Mouse (Mus musculus) mouse trophoblast stem cell (cell line): ENCODE measurements around the gene Mpg.
"Not testable (repeated sequence)": the region's sequence is repeated elsewhere in the genome, so short reads cannot be mapped to it uniquely, and the experiment has no call there.

ENCODE experiments used
- in situ Hi-C, 2 experiments: fragments of 300-500 bp; cut with MseI, MboI; formaldehyde crosslinking; loops; 2 replicates in 1 of 2; 3 replicates in 1 of 2; pipeline ENCODE4 v1.15.1; 2025

Mpg gene

DNA sequence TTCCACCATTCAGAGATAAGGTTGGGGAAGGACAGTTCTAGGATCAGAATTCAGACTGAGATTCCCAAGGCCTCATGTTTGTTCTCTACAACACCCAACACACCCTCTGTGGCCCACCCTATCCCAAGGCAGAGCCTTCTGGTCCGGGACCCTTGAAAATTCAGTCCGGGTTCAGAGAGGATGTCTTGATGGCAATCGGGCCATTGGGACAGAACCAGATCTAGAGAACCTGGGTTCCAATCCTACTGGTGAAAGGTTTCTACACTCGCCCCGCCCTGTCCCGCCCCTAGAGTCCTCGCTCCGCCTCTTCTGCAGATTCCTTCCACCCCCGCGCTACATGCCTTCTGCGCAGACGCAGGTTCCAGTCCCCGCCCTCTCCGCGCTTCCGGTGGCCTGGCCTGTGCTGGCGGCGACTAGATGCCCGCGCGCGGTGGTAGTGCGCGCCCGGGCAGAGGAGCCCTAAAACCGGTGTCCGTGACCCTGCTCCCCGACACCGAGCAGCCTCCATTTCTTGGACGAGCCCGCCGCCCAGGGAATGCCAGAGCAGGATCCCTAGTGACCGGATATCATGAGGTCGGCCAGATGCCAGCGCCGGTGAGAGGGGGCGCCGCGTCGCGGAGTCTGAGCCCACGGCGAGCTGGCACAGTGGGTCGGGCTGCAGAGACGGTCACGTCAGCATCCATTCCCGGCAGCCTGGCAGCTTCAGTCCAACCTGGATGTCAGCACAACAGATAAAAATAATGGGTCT is at the start of gene Mpg:
Gene Mpg (plus strand): TSS at position 382 of the 748 bp plus-strand sequence.
- in situ Hi-C loops = no loop called here

DNA sequence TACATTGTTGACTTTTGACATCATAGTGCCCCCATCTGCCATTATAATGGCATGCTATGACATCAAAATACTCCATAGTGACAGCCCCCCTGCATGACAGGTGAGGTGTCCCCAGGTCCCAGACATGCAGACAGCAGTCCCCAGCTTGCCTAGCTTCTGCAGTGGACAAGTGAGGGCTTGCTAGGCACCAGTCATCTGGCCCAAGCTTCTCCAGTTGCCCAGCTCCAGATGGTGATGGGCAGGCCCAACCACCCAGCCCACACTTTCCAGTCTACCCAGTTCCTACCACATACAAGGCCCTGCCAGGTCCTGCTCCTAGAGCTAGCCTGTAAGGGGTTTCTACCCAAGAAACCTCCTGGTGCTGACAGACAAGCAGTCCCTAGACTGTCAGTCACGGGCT is 47.8 kb upstream of the Mpg start:
- in situ Hi-C loops = no loop called here

DNA sequence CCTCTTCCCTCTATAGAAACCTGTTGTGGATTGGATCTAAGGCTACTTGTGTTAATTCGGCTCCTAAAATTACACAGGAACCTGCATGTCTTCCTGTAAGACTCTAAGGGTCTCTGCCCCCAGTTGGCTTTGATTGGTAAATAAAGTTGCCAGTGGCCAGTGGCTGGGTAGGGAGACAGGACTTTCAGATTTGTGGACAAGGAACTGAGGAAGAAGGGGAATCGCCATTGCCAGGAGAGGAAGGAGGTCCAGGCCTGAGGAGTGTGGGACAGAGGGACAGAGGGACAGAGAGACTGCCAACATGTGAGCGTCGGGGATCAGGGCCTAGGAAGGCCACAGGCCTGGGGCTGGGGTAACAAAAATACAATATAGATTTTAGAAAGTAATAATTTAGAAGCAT is 45.1 kb upstream of the Mpg start:
- in situ Hi-C loops = loop anchor here in 1 of 2 experiments (10.0 kb wide), 1 partner anchor 144 kb away; no protein-coding TSS in a partner anchor

DNA sequence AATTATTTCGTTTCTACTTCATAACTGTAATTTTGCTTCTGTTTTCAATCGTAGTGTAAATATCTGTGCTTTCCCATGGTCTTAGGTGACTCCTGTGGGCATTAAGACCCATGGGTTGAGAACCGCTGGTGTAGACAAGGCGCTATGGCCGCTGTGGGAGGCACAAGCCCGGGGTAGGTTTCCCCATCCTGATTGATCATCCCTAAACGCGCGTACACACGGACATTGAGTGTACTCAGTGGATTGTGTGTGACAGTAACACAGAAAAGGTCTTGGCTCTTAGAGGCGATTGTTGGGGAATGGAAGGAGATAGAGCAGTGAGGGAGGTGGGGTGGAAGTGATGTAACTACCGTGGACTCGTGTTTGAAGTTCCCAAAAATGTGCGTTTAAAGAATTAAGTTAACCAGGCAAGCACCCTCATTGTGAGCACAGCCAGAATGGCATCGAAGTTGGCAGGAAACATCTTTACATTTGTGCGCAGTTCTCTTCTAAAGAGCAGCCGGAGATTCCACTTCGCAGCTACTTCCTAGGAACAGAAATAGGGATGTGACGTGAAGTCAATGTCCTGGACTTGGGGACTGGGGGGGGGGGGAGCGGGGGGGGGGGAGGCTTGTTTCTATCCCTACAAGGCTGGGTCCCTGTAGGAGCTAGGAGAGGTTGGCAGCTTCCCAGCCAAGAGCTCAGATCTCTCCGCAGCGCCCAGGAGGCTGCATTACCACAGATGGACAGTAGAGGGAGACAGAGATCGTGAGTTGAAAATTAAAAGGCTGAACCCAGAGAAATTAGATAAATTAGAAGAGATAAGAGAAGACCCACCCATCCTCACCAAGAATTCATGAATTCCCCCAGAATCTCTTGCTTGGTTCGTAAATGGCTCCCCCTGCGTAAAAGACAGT is 44.1 kb upstream of the Mpg start:
- in situ Hi-C loops = loop anchor here in 1 of 2 experiments (10.0 kb wide), 1 partner anchor 143 kb away; no protein-coding TSS in a partner anchor

DNA sequence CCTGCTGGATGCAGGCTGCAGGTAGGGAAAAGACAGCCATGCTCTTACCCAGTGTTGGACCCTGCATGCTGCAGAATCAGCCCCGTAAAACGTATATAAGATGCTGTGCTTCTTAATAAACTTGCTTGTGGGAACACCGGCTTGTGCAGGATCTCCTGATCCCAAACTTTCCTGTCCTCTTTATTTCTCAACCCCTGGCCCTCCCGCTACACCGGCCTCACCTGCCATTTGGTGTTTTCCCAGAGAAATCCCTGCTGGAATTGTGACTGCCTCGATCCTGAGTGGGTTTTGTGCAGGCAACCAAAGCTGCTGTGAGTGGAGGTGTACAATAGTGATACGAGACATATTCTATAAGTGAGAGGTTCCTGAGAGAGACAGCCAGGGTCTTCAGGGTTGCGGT is 41.8 kb upstream of the Mpg start:
- in situ Hi-C loops = loop anchor here in 1 of 2 experiments (10.0 kb wide), 1 partner anchor 140 kb away; no protein-coding TSS in a partner anchor

DNA sequence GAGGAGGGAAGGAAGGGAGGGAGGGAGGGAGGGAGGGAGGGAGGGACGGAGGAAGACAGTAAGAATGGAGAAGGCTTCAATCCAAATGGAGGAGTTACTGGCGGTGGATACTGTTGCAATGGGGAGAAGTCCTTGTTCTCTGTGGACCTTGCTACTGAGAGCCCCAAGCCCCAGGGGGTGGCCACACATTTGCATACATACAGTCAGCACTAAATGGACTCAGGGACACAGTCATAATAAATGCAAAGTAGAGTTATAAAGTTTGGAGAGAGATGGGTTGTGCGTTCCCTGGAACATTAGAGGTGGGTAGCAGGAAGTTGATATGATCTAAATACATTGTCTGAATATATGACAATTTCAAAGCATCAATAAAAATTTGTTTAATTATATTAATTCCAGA is 40.3 kb upstream of the Mpg start:
- in situ Hi-C loops = loop anchor here in 1 of 2 experiments (10.0 kb wide), 1 partner anchor 139 kb away; no protein-coding TSS in a partner anchor

DNA sequence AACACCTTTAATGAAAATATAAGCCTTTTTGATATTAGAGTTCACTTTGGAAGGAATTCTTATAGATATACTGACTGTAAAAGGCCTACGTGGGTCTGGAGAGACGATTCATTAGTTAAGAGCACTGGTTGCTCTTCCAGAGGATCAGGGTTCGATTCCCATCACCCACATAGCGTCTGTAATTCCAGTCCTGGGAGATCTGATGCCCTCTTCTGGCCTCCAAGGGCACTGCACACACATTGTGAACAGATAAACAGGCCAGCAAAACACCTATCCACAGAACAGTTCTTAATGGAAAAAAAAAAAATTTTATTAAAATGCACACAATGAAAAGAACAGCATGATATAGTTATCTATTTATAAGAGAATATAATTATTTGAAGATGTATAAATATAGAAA is 39.0 kb upstream of the Mpg start:
- in situ Hi-C loops = loop anchor here in 1 of 2 experiments (10.0 kb wide), 1 partner anchor 138 kb away; no protein-coding TSS in a partner anchor

DNA sequence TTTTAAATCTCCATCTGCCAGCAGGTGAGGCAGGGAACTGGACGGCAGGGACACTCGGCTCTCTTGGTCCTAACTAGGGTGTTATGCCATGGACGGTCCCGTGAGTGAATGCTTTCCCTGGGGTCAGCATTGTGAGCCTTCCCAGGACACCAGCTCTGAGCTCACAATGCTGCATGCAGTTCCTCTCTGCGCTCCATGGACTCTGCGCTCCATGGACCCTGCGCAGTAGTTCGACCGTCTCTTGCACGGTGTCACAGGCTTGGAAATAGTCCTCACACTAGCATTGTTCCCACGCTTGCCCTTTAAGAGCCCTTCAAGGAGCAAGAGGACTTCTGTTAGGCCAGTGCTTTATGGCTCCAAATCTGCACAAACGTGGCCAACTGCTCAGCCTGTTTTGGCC is 37.4 kb upstream of the Mpg start:
- in situ Hi-C loops = loop anchor here in 1 of 2 experiments (10.0 kb wide), 1 partner anchor 136 kb away; no protein-coding TSS in a partner anchor

DNA sequence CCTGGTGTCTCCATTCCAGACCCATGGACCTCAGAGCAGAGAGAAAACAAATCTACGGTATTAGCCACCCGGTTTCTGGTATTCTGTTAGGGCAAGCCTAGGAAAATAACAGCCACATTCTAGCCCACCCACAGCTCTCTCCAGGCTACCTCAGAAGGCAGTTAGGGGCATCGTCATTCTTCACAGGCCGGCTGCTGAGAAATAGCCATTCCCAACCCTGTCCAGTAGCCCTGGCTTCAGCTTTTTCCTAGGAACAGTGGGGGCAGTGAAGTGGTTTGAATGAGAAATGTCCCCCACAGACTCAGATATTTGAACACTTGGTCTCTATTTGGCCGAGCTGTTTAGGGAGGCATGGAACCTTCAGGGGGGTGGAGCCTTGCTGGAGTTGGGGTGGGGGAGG is 36.9 kb upstream of the Mpg start:
- in situ Hi-C loops = loop anchor here in 1 of 2 experiments (10.0 kb wide), 1 partner anchor 135 kb away; no protein-coding TSS in a partner anchor

DNA sequence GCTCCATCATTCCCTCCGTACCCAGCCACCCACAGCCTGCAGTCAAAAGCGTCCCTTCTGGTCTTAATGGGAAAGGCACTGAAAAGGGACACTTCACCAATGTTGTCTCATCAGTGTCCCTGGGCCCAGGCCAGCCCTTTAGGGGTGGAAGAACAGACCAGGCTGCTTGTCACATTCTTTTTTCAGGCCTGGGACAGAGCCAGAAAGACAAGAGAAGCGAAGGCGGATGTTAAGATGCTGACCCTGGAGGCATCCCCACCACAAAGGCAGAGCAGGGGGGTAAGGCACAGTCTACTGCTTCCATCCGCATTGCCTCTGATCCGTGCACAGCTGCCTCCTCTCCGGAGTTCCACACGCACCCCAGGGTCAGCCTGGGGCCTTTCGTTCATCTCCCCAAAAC is 36.2 kb upstream of the Mpg start:
- in situ Hi-C loops = no loop called here

DNA sequence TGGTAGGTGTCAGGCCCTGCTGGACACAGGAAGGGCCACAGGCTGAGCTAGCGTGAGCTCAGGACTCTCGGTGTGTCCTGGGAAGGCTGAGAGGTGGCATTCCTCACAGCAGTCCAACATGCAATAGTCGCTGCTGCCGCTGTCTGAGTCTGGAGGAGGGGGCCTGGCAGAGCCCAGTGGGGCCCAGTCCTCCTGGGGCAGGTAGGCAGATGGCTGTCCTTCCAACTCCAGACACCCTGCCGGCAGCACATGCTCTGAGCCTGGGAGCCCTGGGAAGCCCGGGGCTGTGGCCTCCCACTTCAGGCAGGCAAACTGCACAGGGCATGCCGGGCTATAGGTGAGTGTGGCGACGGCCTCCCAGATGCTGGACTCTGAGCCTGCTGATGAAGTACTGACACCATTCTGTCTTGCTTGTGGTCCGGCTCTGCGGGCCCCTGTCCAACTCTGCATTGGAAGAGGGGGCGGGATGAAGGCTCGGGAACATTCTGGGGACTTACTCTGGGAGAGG is 35.6 kb upstream of the Mpg start:
- in situ Hi-C loops = no loop called here

DNA sequence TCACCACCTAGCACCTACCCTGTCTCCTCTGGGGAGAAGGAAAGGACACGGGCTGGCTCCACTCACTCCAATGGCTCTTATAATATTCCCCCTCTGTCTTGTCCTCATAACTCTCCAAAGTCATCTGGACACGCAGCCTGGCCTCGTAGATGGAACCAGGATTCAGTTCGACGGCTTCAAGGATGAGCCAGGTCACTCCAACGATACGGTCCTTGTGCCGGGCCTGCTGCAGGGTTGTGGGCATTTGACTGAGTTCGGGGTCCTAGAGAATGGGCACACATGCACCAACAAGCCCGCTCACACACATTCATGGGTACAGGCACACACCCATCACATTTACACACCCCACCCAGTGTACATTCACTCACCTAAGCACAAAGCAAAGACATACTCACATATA is 33.1 kb upstream of the Mpg start:
- in situ Hi-C loops = no loop called here

DNA sequence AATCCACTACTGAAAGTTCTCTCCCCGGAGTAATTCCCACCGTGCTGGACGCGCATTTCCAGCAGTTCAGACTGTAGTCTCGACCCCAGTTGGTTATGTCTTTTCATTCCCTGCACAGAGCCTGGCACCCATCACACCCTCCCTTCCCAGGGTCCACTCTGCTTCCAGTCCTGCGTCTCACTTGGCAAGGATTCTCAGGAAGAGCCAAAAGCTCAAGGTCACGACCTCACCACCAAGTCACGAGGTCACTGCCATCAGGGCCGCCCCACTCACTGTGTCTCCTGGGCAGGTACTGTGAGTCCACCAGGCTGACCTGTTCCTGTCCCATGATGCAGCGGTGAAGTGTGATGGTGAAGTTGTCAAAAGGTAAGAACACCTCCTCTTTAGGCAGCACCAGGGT is 32.2 kb upstream of the Mpg start:
- in situ Hi-C loops = no loop called here

DNA sequence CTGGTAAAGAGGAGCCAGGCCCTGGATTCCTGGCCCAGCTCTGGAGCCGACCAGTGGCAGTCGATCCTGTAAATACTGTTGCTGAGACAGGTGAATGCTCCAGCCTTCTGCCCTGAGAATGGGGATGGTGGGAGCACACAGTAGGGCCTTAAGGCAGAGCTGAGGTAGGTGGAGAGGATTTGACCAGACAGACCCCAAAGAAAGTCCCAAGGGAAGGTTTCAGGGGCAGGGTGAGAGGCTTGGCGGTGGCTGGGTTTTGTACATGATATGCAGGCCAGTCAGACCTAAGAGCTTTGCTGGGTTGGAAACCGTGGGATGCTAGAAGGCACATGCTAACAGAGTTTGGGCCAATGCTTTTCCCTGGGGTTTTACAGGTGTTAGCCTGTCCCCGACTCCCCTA is 31.7 kb upstream of the Mpg start:
- in situ Hi-C loops = no loop called here

DNA sequence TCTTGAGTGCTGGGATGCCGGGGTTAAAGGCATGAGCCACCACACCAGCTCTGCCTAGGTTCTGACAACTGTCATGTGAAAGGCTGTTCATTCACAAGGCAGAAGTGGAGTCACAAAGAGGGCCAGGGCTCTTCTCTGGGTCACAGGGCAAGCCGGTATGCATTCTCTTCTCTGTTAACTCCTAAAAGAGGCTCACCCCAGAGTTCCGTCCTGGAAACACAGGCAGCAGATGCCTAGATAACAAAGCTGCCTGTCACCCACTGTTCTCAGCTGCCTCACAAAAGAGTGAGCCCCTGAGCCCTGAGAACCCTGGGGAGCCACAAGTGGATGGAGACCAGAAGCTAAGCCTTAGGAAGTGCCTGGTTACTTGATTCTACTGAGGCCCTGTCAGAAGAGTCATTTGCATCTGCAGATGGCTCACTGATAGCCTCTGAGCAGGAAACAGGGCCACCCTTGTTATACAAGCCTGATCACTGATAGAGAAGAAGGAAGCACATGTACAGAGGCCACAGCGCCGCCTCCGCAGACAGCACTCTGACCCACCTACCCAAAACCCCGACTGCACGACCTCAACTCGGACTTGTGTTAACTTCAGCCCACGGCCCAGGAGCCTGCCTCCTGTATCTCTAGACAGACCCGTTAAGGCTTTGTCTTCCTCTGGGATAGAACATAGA is 30.3 kb upstream of the Mpg start:
- in situ Hi-C loops = no loop called here

DNA sequence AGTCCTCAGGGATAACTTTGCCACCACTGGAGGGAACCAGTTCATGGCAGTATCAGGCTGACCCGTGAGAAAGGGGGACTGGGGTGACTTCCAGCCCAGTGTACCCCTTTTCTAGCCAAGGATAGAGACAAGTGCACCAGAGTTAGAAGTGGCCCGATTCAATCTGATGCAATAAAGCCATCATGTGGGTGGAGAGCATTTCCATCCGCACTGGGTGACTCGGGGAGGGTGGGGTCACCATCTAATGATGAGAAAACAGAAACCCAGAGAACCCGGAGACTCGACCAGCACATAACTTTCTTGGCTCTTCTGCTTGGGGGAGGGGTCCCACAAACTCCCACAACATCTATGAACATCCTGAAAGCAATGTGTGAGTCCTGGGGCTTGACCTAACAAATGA is 29.6 kb upstream of the Mpg start:
- in situ Hi-C loops = no loop called here

DNA sequence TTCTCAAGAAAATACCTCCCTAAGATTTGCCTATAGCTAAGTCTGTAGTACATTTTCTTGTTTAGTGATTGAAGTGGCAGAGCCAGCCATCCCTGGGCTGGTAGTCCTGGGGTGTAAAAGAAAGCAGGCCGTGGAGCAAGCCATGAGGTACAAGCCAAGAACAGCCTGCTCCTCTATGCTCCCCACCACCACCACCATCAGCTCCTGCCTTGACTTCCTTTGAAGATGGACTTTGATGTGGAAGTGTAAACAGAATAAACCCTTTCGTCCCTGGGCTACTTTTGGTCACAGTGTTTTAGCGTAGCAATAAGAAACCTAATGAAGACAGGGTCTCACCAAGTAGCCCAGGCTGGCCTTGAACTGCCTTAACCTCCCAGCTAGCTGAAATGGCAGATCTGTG is 28.5 kb upstream of the Mpg start:
- in situ Hi-C loops = no loop called here

DNA sequence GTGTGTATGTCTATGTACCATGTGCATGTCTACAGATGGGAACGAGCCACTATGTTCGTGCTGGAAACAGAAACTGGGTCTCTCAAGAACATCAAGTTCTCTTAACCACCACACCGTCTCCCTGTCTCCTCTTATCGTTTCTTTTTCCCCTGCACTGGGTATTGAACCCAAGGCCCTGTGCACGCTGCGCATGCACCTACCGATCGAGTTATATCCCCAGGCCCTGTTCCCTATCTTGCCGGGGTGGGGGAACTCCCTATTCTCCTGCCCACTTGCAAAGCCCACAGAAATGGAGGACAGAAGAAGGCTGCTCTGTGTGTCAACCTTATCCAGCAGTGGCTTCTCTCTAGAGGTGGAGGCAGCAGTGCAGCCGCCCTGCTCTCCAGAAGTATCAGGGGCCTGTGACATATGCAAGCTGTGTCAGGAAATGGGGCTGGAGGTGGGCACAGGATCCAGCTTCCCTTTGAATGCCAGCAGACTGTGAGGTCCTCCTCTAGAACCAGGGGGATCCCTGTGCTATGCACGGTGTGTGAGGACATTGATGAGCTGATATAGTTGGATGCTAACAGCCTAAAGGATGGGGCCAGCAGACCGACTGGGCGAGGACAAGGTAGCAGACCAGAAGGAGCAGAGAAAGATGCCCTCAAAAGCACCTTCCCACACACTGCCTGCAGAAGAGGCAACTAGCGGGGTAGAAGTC is 27.9 kb upstream of the Mpg start:
- in situ Hi-C loops = no loop called here

DNA sequence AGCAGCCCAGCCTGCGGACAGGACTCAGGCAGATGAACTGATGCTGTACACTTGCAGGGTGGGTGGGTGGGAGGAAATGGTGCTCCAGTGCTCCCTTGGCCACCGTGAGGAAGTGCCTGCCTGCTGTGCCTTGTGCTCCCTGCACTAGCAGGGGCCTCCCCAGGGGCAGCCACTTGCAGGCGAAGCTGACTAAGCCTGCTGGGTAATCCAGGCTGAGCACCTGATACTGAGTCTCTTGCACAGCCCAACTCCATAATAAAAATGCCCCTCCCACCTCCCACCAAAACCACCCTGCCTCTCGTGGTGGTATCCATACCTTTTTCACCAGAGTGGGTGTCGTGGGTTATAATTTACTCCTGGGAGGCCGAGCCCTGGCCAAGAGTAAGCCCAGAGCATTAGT is 27.1 kb upstream of the Mpg start:
- in situ Hi-C loops = no loop called here

DNA sequence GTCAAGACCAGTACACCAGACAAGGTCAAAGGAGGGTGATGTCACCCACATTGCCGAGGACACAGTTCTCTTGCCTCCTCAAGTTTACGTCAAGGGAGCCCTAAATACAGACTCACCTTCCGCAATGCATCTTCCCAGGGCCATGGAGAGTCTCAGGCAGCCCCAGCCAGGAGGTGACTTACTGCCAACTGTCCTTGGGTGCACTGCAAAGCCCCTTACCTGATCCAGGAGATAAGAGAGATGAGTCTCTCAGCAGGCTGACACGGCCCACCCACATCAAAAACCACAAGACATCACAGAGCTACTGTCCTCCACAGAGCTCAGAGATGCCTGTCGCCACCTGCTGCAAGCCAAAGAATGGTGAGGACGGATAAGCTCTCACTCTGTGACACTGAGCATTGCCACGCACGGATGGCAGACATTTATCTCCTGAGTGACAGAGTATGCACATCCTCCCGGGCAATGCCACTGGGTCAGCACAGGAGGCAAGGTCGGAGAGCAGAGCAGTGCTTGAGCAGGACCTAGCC is 26.2 kb upstream of the Mpg start, which contains the start of gene Il9r:
Gene Il9r (minus strand): TSS at position 205 of the 527 bp plus-strand sequence.
- in situ Hi-C loops = no loop called here

DNA sequence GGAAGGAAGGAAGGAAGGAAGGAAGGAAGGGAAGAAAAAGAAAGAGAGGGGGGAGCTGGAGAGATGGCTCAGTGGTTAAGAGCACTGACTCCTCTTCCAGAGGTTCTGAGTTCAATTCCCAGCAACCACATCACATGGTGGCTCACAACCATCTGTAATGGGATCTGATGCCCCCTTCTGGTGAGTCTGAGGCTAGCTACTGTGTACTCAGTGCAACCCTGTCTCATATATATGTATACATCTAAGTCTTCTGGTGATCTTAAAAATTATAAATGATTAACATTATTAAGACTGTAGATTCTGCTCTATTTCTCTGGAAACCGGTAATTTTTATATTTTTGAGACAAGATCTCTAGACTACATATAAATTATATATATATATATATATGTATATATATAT is 25.3 kb upstream of the Mpg start:
- in situ Hi-C loops = not testable (repeated sequence)
